In the genomic region with DNA sequence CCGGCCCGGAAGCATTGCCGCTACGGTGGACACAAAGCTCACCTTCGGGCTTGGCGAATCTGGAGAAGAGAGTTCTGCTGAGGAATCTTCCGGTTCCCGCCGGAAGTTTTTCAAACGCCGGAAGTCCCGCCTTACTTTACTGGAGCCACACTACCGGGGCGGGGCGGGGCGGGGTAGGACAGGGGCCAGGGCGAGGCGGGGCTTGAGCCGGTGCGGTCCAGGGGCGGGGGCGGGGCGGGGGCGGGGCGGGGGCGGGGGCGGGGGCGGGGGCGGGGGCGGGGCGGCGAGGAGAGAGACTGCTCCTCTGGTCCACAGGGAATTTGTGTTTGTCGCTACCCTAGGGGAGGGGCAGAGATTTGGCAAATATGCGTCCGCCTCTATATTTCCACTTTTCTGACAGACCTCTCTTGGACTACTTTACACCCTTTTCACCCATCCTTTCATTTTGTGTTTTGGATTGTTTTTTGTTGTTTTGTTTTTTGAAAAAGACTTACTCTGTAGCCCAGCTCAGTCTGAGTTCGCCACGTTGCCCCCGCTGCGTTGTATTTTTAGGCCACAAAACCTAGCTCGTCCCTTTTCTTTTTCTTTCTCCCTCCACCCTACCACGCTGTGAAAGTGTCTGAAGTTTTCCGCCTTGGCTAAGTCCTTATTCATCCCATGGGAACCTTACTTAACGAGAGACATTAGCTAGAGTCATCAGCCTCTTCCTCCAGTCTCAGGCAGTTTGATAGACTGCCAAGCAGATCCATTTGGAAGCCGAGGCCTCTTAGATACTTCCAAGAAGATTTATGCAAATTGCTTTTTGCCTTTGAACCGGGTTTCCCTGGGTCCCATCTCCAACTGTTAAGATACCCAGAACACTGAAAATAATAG, we compare ENCODE assay signal across 8 mouse cellular contexts. TPM values are rescaled to one million over a fixed set of nuclear protein-coding genes. Genes with fewer than 3 reads are reported as not detected.
DNase-seq lines count a peak whose midpoint lies in the region; ATAC-seq and TF ChIP-seq lines count a peak whose summit lies in the region.

Gene Srbd1, minus strand, starts transcription at position 97 of the 873 bp plus-strand sequence.

- H3K27me3 ChIP-seq in forebrain, postnatal 0 days (ENCODE audit: insufficient read depth, low read length): no peaks in the 10 kb centered on the region
- H3K27me3 ChIP-seq in lung, embryonic 16.5 days (ENCODE audit: control insufficient read depth, insufficient read depth, low read depth, low read length): no peaks in the 10 kb centered on the region

- H3K4me2 ChIP-seq in forebrain, postnatal 0 days (ENCODE audit: low read depth): peak within 1 kb of the TSS; percentile 87
- peak within 1 kb of the TSS; percentile 98 for H3K4me2 ChIP-seq in lung, embryonic 16.5 days (ENCODE audit: low read depth, low read length)

- peak within 1 kb of the TSS; percentile 49 for H3K4me3 ChIP-seq in forebrain, postnatal 0 days (ENCODE audit: low read depth, low read length)
- H3K4me3 ChIP-seq in lung, embryonic 16.5 days (ENCODE audit: low read length): peak within 1 kb of the TSS; percentile 84

- H3K9me3 ChIP-seq in forebrain, postnatal 0 days (ENCODE audit: low read length): no peaks in the 10 kb centered on the region
- H3K9me3 ChIP-seq in lung, embryonic 16.5 days (ENCODE audit: control insufficient read depth, low read length): no peaks in the 10 kb centered on the region

- H3K36me3 ChIP-seq in forebrain, postnatal 0 days (ENCODE audit: insufficient read depth): no peaks in the 10 kb centered on the region
- no peaks in the 10 kb centered on the region for H3K36me3 ChIP-seq in lung, embryonic 16.5 days (ENCODE audit: control insufficient read depth, insufficient read depth, low read length)

- H3K4me1 ChIP-seq in forebrain, postnatal 0 days (ENCODE audit: insufficient read depth): no peaks in the 10 kb centered on the region
- peaks cover 10% of the 10 kb centered on the region for H3K4me1 ChIP-seq in lung, embryonic 16.5 days (replicated peaks; ENCODE audit: control insufficient read depth, insufficient read depth, low read length)

- ATAC-seq in forebrain, postnatal 0 days: peak; percentile 97
- ATAC-seq in lung, embryonic 16.5 days (ENCODE audit: low read depth): peak; percentile 97

- under 1% methylated on average over 29 of the region's 45 CpGs for WGBS in forebrain, postnatal 0 days
- WGBS in lung, embryonic 16.5 days: 2% methylated on average over 29 of the region's 45 CpGs

- H3K27ac ChIP-seq in forebrain, postnatal 0 days (ENCODE audit: low read depth, low read length): peak within 1 kb of the TSS; percentile 54; the same call in 1 of the 2 replicates
- peak within 1 kb of the TSS; percentile 52 for H3K27ac ChIP-seq in lung, embryonic 16.5 days (ENCODE audit: low read length)

- TF ChIP-seq CTCF in forebrain, postnatal 0 days (IDR thresholded peaks at IDR 0.05; ENCODE audit: low read depth): no peak

- peak; percentile 75 for DNase-seq in MEL-GATA-1-ER (ENCODE audit: extremely low read depth, low read depth)
- peak; percentile 93 to 94 for DNase-seq in cerebellum, adult 18-20 months
- peak; percentile 94 for DNase-seq in forebrain, postnatal 0 days
- peak; percentile 95 for DNase-seq in heart, postnatal 4 days
- peak; percentile 80 to 88 for DNase-seq in layer of hippocampus, adult 8-10 months (ENCODE audit: low spot score in 2 of 2)
- peak; percentile 69 for DNase-seq in ovary, postnatal 10 days (ENCODE audit: low spot score)
- DNase-seq in thymus, postnatal 0 days (ENCODE audit: low spot score): peak; percentile 92

- peak within 1 kb of the TSS; percentile 54 for H3K9ac ChIP-seq in forebrain, postnatal 0 days
- peak within 1 kb of the TSS; percentile 88 for H3K9ac ChIP-seq in lung, embryonic 16.5 days (ENCODE audit: low read length)

RNA-seq across cellular contexts. Expression of gene Srbd1, which starts in this region (rescaled TPM):
- 20.8 and 20.9 TPM in 2 replicates for total RNA-seq in forebrain, postnatal 0 days (2014; rRNA removed)
- polyA plus RNA-seq in forebrain, postnatal 0 days (2015; fragmentation: Nextera tagmentation; extraction: Ambion mirVana): 5.3 and 9.4 TPM in 2 replicates
- total RNA-seq in heart, postnatal 4 days (2021): 10 to 100 TPM; 19.5 to 19.9 TPM
- 10 to 100 TPM; 14.6 to 18.9 (median 15.8) TPM for total RNA-seq in layer of hippocampus, adult 8-10 months (2022)
- polyA plus RNA-seq in lung, embryonic 16.5 days (2015; fragmentation: Nextera tagmentation; extraction: Ambion mirVana): 16.2 and 18.4 TPM in 2 replicates
- 12.1 and 15.2 TPM in 2 replicates for polyA plus RNA-seq in thymus, postnatal 0 days (2015; fragmentation: Nextera tagmentation; extraction: Ambion mirVana)

Comparison
In these comparisons a context has a peak if more than half of its experiments do, and no peak if none do; other contexts are left out.
1. Peak in every context shown above with its lines: DNase-seq, ATAC-seq, H3K4me3 ChIP-seq and H3K27ac ChIP-seq.